Mouse (Mus musculus) urinary bladder, adult 2 months (tissue): ENCODE results near the gene Gabrp. TPM values are rescaled to one million over a fixed set of nuclear protein-coding genes. Genes with fewer than 3 reads are reported as not detected.

Source experiments
- DNase-seq: peaks from one replicate; pipeline ENCODE4 v3.0.0; 2022; ENCODE audit warnings: low spot score
- polyA plus RNA-seq: library from polyadenylated mRNA; depleted of rRNA; stranded (reverse); fragments of >200 nt; gene quantifications from 2 replicates; pipeline ENCODE4 v1.2.3, GENCODE M21; 2012; rRNA removed

Gene Gabrp
- polyA plus RNA-seq = 0.06 TPM in 2 replicates

DNA sequence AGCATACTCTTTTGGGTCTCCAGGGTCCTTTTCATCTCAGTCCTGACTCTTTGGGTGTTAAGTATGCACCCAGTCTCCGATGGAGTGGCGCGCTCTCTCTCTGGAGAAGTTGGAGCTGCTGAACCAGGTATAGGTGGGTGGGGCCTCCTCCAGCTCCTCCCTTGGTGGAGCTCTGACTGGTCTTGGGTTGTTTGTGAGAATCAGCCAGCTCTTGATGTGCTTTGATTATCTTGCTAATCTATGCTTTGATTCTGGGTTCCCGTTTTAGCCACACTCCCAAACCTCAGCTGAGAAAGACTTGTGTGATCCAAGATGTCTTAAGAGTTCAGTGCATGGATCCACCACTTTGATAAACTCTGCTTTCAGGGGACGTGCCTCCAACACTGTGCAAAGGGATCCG is at the start of gene Gabrp:
Gene Gabrp (minus strand): TSS at position 101 of the 400 bp plus-strand sequence.
- no peak for DNase-seq

DNA sequence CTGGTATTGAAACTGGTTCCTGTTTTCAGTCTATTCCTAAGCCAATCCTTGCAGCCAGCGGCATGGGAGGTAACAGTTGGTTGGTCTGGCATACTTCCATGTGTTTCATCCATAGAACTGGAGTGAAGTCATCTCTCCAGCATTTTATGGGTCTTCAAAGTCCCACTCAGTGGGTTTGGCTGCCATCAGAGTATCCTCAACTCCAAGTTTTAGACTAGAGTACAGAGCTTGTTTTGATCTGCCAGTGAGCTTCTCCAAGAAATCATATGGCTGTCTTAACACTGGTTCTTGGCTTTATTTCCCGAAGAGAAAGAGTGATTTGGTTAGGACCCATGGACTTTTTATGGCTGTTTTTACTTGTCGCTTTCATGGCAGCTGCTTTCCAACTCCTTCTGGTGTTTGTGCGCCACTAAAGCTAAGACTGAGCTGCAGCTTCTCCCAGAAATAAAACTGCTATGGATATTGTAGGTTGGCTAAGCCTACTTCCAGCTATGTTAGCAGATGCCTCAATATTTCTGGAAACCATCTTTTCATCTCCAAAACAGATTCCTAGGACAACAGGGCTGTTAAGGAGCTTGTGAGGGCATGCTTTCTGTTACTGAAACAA is 48.5 kb upstream of the Gabrp start:
- DNase-seq = no peak

DNA sequence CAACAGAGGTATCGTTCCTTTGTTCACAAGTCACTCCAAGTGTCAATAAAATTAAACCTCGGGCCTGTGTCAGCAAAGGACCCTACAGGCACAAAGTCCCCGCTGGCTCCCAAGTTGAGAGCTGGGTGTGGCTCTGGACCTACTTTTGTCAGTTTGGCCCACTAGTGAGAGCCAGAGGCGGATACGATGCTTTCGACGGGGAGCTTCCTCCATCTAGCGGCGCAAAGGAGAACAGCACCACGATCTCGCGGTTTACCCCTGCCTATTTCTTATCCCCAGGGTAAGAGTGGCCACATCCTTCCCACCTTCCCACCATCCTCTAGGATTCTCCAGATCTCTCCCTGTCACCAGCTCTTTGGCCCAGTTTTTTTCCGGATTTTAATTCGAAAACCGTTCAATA is 35.5 kb upstream of the Gabrp start:
- DNase-seq = peak; percentile 39

DNA sequence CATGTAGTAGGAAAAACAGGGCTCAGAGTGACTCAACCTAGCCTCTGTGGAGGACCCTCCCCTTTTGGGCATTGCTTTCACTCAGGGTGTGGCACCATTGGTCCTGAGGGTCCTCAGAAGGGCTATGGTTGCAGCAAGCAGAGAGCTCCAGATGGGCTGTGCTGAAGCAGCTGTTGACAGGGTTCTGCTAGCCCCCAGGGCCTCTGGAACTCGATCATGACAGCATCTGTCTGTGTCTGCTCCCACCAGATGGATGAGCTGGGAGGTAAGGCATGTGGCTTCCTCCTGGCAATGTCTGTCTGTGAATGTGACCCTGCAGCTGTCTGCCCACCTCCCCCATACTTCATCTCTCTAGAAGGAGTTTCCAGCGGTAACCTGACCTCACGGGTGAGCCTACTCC is 29.0 kb upstream of the Gabrp start:
- DNase-seq = no peak

DNA sequence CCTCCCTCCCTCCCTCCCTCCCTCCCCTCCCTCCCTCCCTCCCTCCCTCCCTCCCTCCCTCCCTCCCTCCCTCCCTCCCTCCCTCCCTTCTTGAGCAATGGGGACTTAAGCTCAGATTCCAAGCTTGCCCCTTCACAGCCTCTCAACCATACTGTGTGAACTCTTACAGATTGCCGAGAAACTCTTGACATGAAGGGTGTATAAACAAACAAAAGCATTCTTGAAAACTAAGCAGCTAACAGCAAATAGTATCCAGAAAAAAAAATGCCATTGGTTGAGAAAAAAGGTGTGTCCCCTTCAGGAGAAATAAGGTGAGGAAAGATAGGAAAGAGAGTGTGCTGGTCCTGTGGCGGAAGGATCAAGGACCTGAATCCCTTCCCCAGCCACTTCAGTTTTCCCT is 24.4 kb upstream of the Gabrp start:
- DNase-seq = no peak

DNA sequence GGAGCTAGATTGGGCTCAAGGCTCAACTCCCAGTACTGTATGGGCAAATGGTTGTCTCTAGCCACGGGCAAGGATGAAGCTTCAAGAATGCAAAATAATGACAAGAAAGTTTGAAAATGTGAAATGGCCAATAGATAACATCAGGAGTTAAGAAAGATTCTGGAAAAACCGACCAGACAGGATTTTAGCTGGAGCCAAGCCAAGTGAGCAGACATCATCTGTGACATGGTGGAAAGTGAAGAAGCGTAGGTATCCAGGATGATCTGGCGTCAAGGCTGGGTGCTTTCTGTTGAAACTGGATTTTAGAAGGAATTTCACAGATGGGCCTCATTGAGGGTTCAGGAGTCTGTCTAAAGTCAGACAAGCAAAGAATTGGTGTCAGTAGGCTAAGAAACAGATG is 20.2 kb upstream of the Gabrp start, which contains the start of gene D130052B06Rik:
Gene D130052B06Rik (plus strand): TSS at position 317 of the 400 bp plus-strand sequence.
- no peak for DNase-seq

DNA sequence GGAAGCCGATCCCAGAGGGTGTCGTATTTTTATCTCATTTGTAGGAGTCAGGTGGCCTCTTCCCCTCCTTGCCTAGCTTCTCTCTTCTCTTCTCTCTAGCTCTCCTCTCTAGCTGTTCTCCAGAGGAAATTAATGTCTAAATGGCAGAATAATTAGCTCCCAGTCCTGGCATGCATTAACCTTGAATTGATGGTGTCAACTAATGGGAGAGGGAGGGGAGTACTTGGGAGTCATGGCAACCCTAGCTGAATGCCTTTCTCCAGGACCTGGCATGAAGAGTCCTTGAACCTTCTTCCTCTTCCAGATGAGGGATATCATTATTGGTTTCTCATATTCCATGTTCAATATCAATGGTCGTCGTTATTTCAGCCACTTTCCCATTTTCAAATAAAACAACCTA is 17.9 kb upstream of the Gabrp start:
- no peak for DNase-seq

DNA sequence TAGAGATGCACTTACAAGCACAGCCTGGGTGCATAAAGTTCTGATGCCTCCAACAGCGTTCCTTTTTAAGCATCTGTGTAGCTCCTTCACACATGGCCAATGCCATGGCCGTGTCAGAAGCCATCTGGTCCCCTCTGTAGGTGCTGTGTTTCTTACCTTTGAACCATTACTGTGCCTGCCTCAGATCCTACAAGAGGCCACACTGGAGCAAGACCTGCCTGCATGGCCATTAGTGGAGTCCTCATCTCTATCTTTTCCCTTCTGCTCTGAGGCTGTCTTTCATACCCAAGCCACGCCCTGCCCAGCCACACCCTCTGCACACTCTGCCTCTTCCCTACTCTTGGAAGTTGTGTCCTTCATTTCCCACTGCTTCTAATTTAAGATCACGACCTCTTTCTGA is 14.1 kb upstream of the Gabrp start:
- no peak for DNase-seq

DNA sequence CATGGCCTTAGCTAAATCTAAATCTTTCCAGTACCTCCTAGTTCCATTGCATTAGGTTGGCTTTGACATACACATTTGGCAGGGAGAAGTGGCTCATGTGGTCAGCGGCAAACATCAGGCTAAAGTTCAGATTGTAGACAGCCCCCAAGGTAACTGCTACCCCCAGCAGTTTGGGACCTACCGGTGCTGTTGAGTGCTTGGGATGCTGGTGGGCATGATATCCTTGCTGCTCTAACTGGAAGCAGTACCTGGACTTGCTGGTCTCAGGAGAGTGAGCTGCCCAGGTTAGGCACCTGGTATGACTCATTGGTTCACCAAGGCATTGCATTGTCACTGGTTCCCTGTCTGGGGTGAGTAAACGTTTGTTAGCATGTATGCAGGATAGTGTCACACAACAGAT is 12.0 kb upstream of the Gabrp start:
- DNase-seq = no peak

DNA sequence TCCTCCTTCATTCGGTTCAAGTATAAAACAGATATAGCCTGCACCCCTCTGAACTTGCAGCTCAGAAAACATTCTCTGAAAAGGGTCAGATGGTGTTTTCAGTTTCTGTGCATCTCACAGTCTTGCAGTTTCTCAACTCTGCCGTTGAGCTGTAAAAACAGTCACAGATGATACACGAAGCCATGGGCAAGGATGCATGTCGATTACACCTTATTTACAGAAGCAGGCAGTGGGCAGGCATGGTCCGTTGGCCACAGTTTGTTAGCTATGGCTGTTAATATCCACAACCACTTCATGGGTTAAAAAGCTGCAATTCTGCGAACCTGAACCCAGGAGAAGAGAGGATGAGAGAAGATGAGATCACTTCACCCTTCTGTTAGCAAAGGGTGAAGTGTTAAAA is 7.9 kb upstream of the Gabrp start:
- DNase-seq = no peak

DNA sequence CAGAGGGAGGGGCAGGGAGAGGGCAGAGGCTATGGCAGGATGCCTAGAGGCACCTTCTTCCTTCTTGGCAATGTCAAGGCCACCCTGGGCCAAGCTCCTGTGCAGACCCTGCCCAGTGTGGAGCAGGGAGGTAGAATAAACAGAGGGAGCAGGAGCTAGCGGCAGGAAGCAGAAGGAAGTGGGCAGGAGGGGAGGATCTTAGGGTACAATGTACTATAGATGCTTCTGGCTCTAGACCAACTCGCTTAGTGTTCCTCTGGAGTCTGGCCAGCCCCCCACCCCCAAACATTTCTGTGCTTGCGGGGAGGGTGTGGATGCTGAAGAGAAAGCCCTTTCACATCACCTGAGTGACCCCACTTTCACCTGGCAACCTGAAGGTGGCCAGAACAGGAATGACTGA is 862 bp upstream of the Gabrp start:
- DNase-seq = no peak

DNA sequence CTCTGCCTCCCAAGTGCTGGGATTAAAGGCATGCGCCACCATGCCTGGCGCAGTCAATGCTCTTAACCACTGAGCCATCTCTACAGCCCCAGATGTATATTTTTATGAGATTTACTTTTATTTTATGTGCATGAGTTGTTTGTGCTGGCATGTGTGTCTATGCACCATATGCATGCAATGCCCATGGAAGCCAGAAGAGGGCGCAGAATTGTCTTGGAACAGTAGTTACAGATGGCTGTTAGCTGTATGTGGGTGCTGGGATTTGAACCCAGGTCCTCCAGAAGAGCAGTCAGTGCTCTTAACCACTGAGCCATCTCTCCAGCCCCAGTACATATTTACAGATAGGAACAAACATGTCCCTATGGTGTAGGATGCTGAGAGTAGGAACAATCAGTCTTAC is 3.8 kb downstream of the Gabrp start:
- DNase-seq = no peak

DNA sequence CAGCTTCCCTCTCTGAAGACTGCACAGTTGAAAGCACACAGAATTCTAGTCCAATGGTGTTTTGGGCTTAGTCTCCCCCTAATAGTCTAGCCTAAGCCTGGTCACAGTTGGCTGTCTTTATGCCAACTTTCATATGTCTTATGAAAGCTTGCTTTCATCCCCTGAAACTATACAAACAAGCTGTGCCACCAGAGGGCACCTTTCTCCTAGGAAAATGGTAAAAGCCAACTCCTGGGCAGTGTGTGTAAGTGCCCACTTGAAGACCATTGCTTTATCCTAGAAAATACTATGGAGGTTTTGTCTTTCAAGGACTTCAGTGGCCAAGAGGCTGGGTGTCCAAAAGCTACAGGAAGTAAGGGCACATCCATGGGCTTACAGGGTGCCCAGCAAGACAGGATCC is 8.3 kb downstream of the Gabrp start:
- no peak for DNase-seq

DNA sequence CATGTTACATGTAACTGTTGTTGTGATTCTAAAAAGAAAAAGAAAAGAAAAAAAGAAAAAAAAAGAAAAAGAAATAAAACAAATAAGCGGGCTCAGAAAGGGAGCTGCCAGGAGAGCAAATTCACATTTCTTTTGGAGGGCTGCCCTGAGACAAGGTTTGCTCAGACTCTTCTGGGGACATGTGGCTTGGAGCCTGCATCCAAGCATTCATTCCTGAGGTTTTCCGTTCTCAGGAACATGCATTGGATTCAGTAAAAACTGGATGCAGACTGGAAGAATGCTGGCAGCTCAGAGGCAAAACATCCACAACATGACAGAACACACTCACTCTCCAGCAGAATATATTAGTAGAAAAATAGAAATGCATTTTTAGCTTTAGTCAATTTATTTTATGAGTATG is 14.8 kb downstream of the Gabrp start:
- DNase-seq = no peak

DNA sequence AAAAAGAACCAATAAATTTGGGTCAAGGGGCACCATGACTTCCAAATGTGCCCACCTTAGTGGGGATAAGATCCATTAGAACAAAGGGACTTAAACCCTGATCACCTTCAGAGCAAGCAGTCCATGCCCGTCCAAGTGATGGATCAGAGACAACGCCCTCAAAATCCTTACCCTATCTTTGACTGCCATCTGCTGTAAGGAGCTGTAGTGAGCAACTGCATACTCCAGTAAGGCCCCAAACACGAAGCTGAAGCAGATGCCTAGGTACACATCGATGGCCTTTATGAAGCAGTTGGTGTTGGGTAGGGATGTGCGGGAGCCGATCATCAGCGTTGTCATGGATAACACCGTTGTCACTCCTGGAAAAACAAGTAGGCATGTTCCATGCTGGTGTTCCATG is 24.6 kb downstream of the Gabrp start:
- DNase-seq = no peak

DNA sequence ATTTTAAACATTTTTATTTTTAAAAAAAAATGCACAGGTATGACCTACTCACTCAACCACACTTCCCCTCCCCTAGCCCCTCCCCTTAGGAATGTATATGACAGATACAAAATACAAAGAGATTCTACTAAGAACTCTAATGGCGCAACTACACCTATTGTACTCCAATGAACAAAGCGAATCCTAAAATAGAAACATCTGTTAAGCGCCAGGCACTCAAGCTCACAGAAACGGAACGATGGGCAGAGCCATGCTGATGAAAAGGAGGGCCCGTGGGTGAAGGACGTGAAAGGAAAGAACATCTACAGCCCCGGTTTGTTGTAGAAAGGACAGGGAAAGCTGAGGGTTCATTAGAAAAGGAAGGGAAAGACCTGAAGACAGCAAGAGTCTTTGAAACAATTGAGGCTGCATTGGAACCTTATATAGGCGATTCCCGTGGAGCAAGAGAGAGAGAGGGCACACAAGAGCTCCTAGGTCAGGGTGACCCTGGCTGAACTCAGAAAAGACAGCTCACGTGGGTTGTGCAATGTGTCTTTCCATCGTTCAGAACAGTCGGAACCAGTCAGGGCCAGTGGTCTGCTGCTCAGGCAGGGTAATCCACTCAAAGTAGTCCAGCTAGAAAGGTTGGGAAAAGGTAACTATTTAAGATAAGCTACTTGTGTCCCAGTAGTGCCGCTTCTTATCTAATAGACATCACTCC is 27.7 kb downstream of the Gabrp start:
- DNase-seq = no peak

DNA sequence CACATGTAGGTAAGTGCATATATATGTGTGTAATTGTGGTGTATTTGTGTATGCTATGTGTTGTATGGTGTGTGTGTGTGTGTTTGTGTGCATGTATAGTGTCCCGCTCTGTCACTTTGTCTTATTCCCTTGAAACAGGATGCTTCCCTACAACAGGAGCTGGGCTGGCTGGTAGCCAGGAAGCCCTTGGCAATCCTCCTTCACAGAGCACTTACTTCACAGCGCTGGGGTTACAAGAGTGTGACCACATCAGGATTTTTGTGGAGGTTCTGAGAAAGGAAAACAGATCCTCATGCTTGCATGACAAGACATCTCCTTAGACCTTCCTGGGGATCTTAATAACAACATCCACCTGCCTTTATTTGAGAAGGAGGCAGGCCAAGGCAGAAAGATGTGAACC is 31.4 kb downstream of the Gabrp start:
- DNase-seq = no peak

DNA sequence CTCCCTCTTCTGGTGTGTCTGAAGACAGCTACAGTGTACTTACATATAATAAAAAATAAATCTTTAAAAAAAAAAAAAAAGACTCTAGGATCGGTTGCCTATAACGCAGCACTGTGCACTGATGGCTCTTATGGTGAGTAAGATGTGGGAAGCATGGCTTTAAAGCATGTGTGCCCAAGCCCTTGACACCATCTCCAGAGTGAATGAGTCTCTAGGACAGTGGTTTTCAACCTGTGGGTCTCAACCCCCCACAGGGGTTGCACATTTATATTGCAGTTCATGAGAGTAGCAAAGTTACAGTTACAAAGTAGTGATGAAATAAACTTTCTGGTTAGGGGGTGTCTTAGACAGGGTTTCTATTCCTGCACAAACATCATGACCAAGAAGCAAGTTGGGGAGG is 33.8 kb downstream of the Gabrp start:
- DNase-seq = no peak

DNA sequence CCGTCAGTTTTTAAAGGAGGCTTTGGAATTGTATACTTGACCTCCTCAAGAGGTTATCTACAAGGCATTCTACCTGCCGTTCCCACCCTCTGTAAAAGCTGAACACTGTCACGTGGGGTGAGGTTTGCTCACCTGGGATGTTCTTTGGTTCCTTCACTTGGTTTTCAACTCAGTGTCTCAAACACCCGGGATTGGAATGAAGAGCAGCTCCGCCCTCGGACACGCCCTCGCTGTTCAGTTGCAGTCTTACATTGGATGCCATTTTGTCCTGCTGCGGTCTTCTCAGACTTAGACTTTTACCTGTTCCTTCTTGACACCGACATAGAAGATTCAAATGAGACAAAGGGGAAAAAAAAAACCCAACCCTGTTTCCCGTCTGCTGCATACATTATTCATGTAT is 34.6 kb downstream of the Gabrp start:
- DNase-seq = no peak

DNA sequence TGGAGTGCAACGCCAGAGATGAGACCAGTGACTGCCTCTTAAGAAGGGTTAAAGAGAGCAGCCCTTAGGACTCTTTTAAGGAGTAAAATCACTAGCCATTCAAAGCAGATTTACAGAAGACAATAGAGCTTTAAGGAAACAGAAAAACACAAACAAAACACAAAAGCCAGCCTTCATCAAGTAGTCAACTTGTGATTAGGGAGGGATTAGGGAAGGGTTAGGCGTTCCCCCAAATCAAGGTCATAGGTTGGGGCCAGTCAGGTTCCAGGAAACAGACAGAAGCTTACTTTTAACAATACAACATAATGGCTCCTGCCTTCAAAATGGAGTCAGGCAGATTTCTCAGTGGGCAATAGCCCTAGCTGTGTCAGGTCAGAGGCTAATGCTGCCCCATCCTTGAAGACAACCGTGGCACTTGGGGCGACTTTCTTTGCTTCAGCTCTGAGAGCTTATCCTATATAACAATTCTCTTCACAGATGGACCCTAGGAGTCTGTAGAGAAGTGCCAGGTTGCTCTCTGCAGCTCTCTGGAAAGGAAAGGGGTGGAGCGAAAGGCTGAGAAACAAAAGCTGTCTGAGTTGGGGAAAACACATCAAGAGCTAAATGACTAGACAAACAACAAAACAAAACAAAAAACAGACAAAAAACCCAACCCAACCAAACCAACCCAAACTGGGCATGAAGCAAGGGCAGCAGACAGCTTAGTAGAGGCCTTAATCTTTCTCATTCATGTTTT is 41.2 kb downstream of the Gabrp start:
- DNase-seq = no peak

DNA sequence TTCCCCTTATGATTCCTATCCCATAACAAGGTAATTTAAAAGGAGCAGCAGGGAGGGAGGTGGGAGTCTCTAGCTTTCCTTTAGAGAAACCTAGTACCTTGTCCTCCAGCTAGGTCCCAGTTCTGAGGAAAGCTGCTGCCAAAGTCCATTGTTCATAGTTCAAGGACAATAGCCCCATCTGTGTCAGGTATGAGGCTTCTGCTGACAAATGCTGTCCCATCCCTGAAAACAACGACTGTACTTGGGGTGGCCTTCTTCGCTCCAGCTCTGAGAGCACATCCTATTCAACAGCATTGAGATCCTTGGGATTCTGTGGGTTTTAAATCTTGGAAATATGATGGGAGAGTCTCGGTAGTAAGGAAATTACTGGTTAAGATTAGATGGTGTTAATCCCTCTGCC is 42.1 kb downstream of the Gabrp start:
- DNase-seq = no peak

DNA sequence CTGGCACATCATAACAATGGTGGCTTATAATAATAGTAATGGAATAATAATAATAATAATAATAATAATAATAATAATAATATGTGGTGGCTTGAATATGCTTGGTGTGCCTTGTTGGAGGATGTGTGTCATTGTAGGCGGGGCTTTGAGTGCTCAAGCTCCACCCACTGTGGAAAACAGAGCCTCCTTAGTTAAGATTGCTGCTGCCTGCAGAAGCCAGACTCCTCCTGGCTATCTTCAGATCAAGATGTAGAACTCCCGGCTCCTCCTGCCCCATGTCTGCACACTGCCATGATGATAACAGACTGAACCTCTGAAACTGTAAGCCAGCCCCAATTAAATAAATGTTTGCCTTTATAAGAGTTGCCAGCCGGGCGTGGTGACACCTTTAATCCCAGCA is 44.2 kb downstream of the Gabrp start:
- no peak for DNase-seq

DNA sequence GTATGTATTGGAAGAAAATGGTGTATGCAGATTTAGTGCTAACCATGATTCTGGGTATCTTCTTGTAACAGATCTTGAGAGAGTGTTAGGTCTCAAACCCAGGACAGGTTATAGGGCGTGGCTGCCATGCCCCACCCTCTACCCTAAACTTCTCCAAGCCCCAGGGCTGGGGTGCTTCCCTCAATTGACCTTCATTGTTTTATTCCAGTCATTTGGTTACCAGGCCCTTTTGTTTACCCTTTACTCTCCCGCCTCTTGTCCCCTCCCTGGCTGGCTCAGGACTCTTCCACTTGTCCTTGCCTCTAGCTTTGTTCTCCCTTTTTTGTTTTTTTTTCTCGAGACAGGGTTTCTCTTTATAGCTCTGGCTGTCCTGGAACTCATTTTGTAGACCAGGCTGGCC is 45.2 kb downstream of the Gabrp start:
- DNase-seq = no peak
